Mouse (Mus musculus): ENCODE measurements around the gene Hoxd3. TPM values are rescaled to one million over a fixed set of nuclear protein-coding genes. Genes with fewer than 3 reads are reported as not detected.

Hoxd3 gene
- polyA plus RNA-seq, 3 experiments from 2014 or later, result not detected

GRCm38 (mm10) chr2:74731055-74731454 is 19.3 kb downstream of the Hoxd3 start:
- ATAC-seq, result no peak

GRCm38 (mm10) chr2:74731799-74732512 is 20.2 kb downstream of the Hoxd3 start:
- no peak for ATAC-seq

- ATAC-seq, result no peak
These were observed 21.0 kb downstream of the Hoxd3 start for GRCm38 (mm10) chr2:74732513-74733316.

GRCm38 (mm10) chr2:74733317-74733661 is 21.6 kb downstream of the Hoxd3 start:
- ATAC-seq, result no peak

GRCm38 (mm10) chr2:74733765-74734164 is 22.0 kb downstream of the Hoxd3 start:
- no peak for ATAC-seq

GRCm38 (mm10) chr2:74734451-74734850 is 22.7 kb downstream of the Hoxd3 start:
- ATAC-seq, result no peak

- no peak for ATAC-seq
These were observed 23.5 kb downstream of the Hoxd3 start for GRCm38 (mm10) chr2:74734996-74735811.

GRCm38 (mm10) chr2:74735851-74736687 is 24.3 kb downstream of the Hoxd3 start:
- ATAC-seq, result no peak

GRCm38 (mm10) chr2:74736688-74737577 is 25.2 kb downstream of the Hoxd3 start:
- no peak for ATAC-seq

GRCm38 (mm10) chr2:74737578-74738070 is 25.9 kb downstream of the Hoxd3 start:
- ATAC-seq, result no peak

- ATAC-seq, result no peak
These were observed 27.1 kb downstream of the Hoxd3 start for GRCm38 (mm10) chr2:74738623-74739475.

GRCm38 (mm10) chr2:74739476-74739800 is 27.7 kb downstream of the Hoxd3 start:
- ATAC-seq, result no peak

GRCm38 (mm10) chr2:74739869-74740268 is 28.1 kb downstream of the Hoxd3 start:
- ATAC-seq, result no peak

- no peak for ATAC-seq
These were observed 28.8 kb downstream of the Hoxd3 start for GRCm38 (mm10) chr2:74740311-74741091.

- no peak for ATAC-seq
These were observed 29.7 kb downstream of the Hoxd3 start for GRCm38 (mm10) chr2:74741252-74741978.

GRCm38 (mm10) chr2:74741979-74742277 is 30.2 kb downstream of the Hoxd3 start:
- ATAC-seq, result no peak

- ATAC-seq, result no peak
These were observed 34.0 kb downstream of the Hoxd3 start for GRCm38 (mm10) chr2:74745540-74746297.

- ATAC-seq, result no peak
These were observed 34.7 kb downstream of the Hoxd3 start for GRCm38 (mm10) chr2:74746298-74746921.
